Mouse (Mus musculus) lung, postnatal 0 days (tissue): ENCODE measurements around the gene Mrps14.

ENCODE experiments used
- CTCF ChIP-seq: IDR thresholded peaks from 2 replicates; pipeline ENCODE4 v1.5.1; 2016; ENCODE audit warnings: antibody characterized with exemption, mild to moderate bottlenecking
- EP300 ChIP-seq: IDR thresholded peaks from 2 replicates; pipeline ENCODE4 v1.6.1; 2016; ENCODE audit warnings: antibody characterized with exemption, mild to moderate bottlenecking, control low read depth

GRCm38 (mm10) chr1:160147274-160147673 lies 47.7 kb upstream of the Mrps14 start:
- TF ChIP-seq EP300 (no peak), CTCF (no peak)
